Mouse (Mus musculus) kidney, adult 11 months (tissue): ENCODE results near the gene Tagln.

Source experiments
- DNase-seq: peaks from one replicate; pipeline ENCODE4 v3.0.0; 2022

Tagln gene

DNA sequence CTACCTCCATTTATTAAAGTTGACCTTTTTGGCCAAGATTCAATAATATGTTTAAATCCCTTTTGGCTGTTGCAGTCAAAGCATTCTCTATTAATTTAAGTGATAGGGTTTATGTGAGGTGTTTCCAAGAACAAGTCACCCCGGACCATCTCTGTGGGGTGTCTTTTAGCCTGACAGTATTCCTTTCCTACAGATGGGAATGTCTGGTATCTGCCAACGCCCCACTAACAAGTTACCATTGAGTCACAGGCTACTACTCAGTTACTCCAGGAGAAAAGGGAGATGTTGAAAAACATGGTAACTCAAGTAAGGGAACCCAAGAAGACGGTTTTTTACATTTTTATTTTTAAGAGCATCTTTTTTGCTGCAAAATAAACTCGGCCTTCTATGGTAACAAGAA, 30.7 kb downstream of the Tagln start:
- DNase-seq, result no peak

DNA sequence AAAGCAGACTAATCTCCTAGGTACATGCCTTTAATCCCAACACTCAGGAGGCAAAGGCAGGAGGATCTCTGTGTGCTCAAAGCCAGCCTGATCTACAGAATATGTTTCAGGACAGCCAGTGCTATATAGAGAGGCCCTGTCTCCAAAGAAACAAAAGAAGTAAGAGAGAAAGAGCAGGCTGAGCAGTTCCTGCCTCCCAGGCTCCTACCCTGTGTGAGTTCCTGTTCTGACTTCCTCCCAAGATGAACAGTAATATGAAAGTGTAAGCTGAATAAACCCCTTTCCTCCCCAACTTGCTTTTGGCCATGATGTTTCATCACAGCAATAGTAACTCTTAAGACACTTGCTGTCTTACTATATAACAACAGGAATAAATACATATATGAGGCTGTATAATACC, 42.2 kb downstream of the Tagln start:
- no peak for DNase-seq
